Mouse (Mus musculus): Measurements from ENCODE around the gene Vmn1r65. TPM values are rescaled to one million over a fixed set of nuclear protein-coding genes. Genes with fewer than 3 reads are reported as not detected.
"Not testable (repeated sequence)": the region's sequence is repeated elsewhere in the genome, so short reads cannot be mapped to it uniquely, and the experiment has no call there.

Gene Vmn1r65
- total RNA-seq (2021) = not detected
- not detected in 2 replicates for polyA plus RNA-seq (2012; rRNA removed)
- long read RNA-seq = 0 reads

DNA sequence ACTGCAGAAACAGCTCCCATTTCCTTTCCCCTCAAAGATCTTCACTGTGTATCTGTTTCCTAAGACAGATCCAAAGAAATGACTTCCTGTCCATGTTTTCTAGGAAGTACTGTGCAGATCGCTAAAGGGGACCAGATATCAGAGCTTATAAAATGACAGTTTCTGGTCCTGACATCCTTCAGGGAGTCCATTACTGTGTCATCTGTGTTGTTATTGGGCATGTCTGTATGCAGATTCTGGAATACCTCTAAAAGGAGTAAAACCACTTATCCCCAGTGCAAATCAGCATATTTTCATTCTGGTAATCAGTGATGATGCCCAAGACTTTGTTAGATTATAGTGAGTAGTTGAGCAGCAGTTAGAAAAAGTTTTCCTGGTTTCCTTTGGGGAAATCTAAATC lies at the start of gene Vmn1r65:
Gene Vmn1r65 (minus strand): TSS at position 101 of the 400 bp plus-strand sequence.
- DNase-seq = no peak
- TF ChIP-seq EP300 (IDR thresholded peaks at IDR 0.05; ENCODE audit: insufficient read depth, low read depth, low read length) = no peak
- no peak for TF ChIP-seq POLR2A (IDR thresholded peaks at IDR 0.05; ENCODE audit: insufficient read depth, low read depth, low read length)
- no peak for TF ChIP-seq CTCF (IDR thresholded peaks at IDR 0.05)
- Histone ChIP-seq H3K4me3 (no peak within 1 kb of the TSS), H3K79me2 (replicated peaks; ENCODE audit: control insufficient read depth, insufficient read depth, low read length) (no peaks in the 10 kb centered on the region), H3K9ac (ENCODE audit: low read depth, low read length) (no peak within 1 kb of the TSS), H3K36me3 (ENCODE audit: control insufficient read depth, insufficient read depth, low read length) (no peaks in the 10 kb centered on the region), H3K27ac (no peak within 1 kb of the TSS), H3K4me1 (ENCODE audit: control insufficient read depth, insufficient read depth, low read length) (no peaks in the 10 kb centered on the region), H3K27me3 (ENCODE audit: control insufficient read depth, insufficient read depth, low read length) (no peaks in the 10 kb centered on the region)
- intact Hi-C loops (cut with DNase I) = no loop called here
- WGBS = 83% methylated on average over 1 of the region's 1 CpGs

DNA sequence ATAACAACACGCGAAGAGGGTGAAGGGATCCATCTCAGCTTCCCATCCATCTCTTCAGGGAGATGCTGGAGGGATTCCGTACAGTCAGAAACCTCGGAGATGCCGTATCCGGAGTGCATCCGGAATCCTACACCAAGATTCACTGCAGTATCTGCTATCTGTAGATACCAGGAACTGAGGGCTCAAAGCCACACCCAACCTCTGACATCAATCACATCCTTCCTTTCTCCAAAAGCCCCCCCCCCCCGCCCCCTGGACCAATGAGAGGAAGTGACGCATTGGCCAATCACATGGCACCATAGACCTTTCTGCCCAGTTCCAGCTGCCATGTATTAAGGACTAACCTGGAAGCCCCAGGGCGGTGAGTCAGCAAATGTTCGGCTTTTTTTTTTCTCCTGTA lies 34.1 kb upstream of the Vmn1r65 start, which contains the start of gene Nlrp4c:
Gene Nlrp4c (plus strand): TSS at position 301 of the 400 bp plus-strand sequence.
- no peaks in the 10 kb centered on the region for H3K4me1 ChIP-seq (ENCODE audit: control insufficient read depth, insufficient read depth, low read length)
- no peak within 1 kb of the TSS for H3K4me3 ChIP-seq
- H3K79me2 ChIP-seq (replicated peaks; ENCODE audit: control insufficient read depth, insufficient read depth, low read length) = no peaks in the 10 kb centered on the region
- intact Hi-C loops (cut with DNase I) = no loop called here
- no peaks in the 10 kb centered on the region for H3K36me3 ChIP-seq (ENCODE audit: control insufficient read depth, insufficient read depth, low read length)
- H3K9ac ChIP-seq (ENCODE audit: low read depth, low read length) = no peak within 1 kb of the TSS
- whole genome bisulfite sequencing = 80% methylated on average over 11 of the region's 11 CpGs
- H3K27me3 ChIP-seq (ENCODE audit: control insufficient read depth, insufficient read depth, low read length) = no peaks in the 10 kb centered on the region
- no peak for DNase-seq
- TF ChIP-seq EP300 (IDR thresholded peaks at IDR 0.05; ENCODE audit: insufficient read depth, low read depth, low read length) = no peak
- no peak for TF ChIP-seq CTCF (IDR thresholded peaks at IDR 0.05)
- TF ChIP-seq POLR2A (IDR thresholded peaks at IDR 0.05; ENCODE audit: insufficient read depth, low read depth, low read length) = no peak
- no peak within 1 kb of the TSS for H3K27ac ChIP-seq

DNA sequence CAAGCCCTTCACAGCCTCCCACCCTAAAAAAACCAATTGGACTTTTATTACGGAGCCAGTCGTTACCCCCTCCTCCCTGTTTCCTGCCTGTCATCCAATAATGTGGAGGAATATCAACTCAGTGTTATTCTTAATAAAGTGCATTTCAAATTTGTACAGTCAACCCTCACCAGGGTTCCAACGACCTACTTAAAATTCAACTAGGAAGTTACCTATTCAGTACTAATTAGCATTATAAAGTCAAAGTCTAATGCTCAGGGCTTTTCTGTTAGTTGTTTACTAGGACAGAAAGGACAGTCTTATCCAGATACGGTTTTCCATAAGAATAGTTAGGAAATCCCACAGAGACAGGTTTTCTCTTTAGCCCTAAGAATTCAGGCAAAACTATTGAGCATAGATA lies 28.4 kb downstream of the Vmn1r65 start:
- H3K27me3 ChIP-seq (ENCODE audit: control insufficient read depth, insufficient read depth, low read length); H3K27ac ChIP-seq; H3K4me1 ChIP-seq (ENCODE audit: control insufficient read depth, insufficient read depth, low read length); H3K79me2 ChIP-seq (replicated peaks; ENCODE audit: control insufficient read depth, insufficient read depth, low read length); H3K36me3 ChIP-seq (ENCODE audit: control insufficient read depth, insufficient read depth, low read length); H3K9ac ChIP-seq (ENCODE audit: low read depth, low read length); DNase-seq; H3K4me3 ChIP-seq; intact Hi-C loops (cut with DNase I): not testable (repeated sequence)
- 73% methylated on average over 4 of the region's 4 CpGs for WGBS

DNA sequence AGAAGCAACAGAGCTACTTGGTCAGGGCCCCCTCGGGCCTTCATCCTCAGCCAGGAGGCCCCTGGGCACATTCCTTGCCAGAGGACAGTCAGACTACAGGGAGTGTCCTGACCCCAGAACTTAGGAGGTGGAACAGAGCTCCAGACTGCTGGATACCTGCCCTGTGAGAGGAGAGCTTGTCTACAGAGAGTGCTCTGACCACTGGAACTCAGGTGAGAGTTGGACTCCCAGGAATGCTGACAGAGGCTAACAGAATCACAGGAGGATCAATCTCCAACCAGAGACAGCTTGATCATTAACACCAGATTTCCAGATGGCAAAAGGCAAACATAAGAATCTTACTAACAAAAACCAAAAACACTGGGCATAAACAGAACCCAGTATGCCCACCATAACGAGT lies 38.3 kb downstream of the Vmn1r65 start:
- DNase-seq; intact Hi-C loops (cut with DNase I); H3K4me3 ChIP-seq; H3K9ac ChIP-seq (ENCODE audit: low read depth, low read length); H3K27me3 ChIP-seq (ENCODE audit: control insufficient read depth, insufficient read depth, low read length); H3K27ac ChIP-seq; H3K36me3 ChIP-seq (ENCODE audit: control insufficient read depth, insufficient read depth, low read length); H3K79me2 ChIP-seq (replicated peaks; ENCODE audit: control insufficient read depth, insufficient read depth, low read length); H3K4me1 ChIP-seq (ENCODE audit: control insufficient read depth, insufficient read depth, low read length): not testable (repeated sequence)
- 45% methylated on average over 2 of the region's 2 CpGs for WGBS

Other genes with a start within 250 kb of the Vmn1r65 start
- not detected for gene Vmn1r63, start 205.6 kb downstream of the Vmn1r65 start, total RNA-seq (2021)
- not detected in 2 replicates for gene Vmn1r63, start 205.6 kb downstream of the Vmn1r65 start, polyA plus RNA-seq (2012; rRNA removed)
- gene Vmn1r64, start 126.5 kb downstream of the Vmn1r65 start, total RNA-seq (2021) = not detected
- gene Vmn1r64, start 126.5 kb downstream of the Vmn1r65 start, polyA plus RNA-seq (2012; rRNA removed) = not detected in 2 replicates
- not detected for gene Nlrp4c, start 34.2 kb upstream of the Vmn1r65 start, total RNA-seq (2021)
- gene Nlrp4c, start 34.2 kb upstream of the Vmn1r65 start, polyA plus RNA-seq (2012; rRNA removed) = not detected in 2 replicates
- 10 to 100 TPM; 28.4 to 35.2 TPM for gene Zfp787, start 145.0 kb upstream of the Vmn1r65 start, total RNA-seq (2021)
- gene Zfp787, start 145.0 kb upstream of the Vmn1r65 start, polyA plus RNA-seq (2012; rRNA removed) = 29.6 and 32.5 TPM in 2 replicates
- gene Zfp444, start 161.2 kb upstream of the Vmn1r65 start, total RNA-seq (2021) = 10 to 100 TPM; 11.0 to 12.7 TPM
- 8.1 and 10.9 TPM in 2 replicates for gene Zfp444, start 161.2 kb upstream of the Vmn1r65 start, polyA plus RNA-seq (2012; rRNA removed)
- not detected for gene Galp, start 186.1 kb upstream of the Vmn1r65 start, total RNA-seq (2021)
- not detected in 2 replicates for gene Galp, start 186.1 kb upstream of the Vmn1r65 start, polyA plus RNA-seq (2012; rRNA removed)
- gene Zscan5b, start 211.3 kb upstream of the Vmn1r65 start, total RNA-seq (2021) = not detected
- gene Zscan5b, start 211.3 kb upstream of the Vmn1r65 start, polyA plus RNA-seq (2012; rRNA removed) = not detected in 2 replicates
- gene Epp13, start 241.7 kb upstream of the Vmn1r65 start, total RNA-seq (2021) = not detected
- not detected in 2 replicates for gene Epp13, start 241.7 kb upstream of the Vmn1r65 start, polyA plus RNA-seq (2012; rRNA removed)

All from heart, adult 2 months (tissue).